Mouse (Mus musculus) hindbrain, embryonic 12.5 days (tissue): ENCODE data around the gene Zc3h8. TPM values are rescaled to one million over a fixed set of nuclear protein-coding genes. Genes with fewer than 3 reads are reported as not detected.

ENCODE experiments used
- ATAC-seq: fragments of 200-750 bp; cut with Nextera tagmentation; 2 replicates; pipeline ENCODE4 v1.8.0; 2017; ENCODE audit warnings: moderate TSS enrichment; ENCODE audit not compliant: low FRiP score
- H3K27ac ChIP-seq: fragments of 300-500 bp; sonication (generic); 2 replicates; pipeline ENCODE4 v1.5.1; 2016; ENCODE audit warnings: mild to moderate bottlenecking
- H3K27me3 ChIP-seq: fragments of 300-500 bp; sonication (generic); 2 replicates; pipeline ENCODE4 v1.6.1; 2016; ENCODE audit warnings: mild to moderate bottlenecking
- H3K36me3 ChIP-seq: fragments of 300-500 bp; sonication (generic); 2 replicates; pipeline ENCODE4 v1.6.1; 2016; ENCODE audit warnings: mild to moderate bottlenecking
- H3K4me1 ChIP-seq: fragments of 300-500 bp; sonication (generic); 2 replicates; pipeline ENCODE4 v1.6.1; 2016
- H3K4me2 ChIP-seq: fragments of 300-500 bp; sonication (generic); replicated peaks from 2 replicates; pipeline ENCODE4 v1.6.1; 2016; ENCODE audit warnings: mild to moderate bottlenecking
- H3K4me3 ChIP-seq: fragments of 300-500 bp; sonication (generic); 2 replicates; pipeline ENCODE4 v1.5.1; 2016; ENCODE audit warnings: mild to moderate bottlenecking
- H3K9ac ChIP-seq: fragments of 300-500 bp; sonication (generic); 2 replicates; pipeline ENCODE4 v1.6.1; 2016; ENCODE audit warnings: mild to moderate bottlenecking, moderate library complexity
- H3K9me3 ChIP-seq: fragments of 300-500 bp; sonication (generic); replicated peaks from 2 replicates; pipeline ENCODE4 v1.6.1; 2016; ENCODE audit warnings: mild to moderate bottlenecking
- WGBS: fragments of 180-500 bp; shearing (Covaris S2); methylation state at CpG from one replicate; pipeline ENCODE4 v1.1.7; 2016; 5-methylcytosine and 5-hydroxymethylcytosine counted together
- polyA plus RNA-seq: library from polyadenylated mRNA; unstranded; fragments of >200 nt; fragmentation: Nextera tagmentation; extraction: Ambion mirVana; gene quantifications from 2 replicates; pipeline ENCODE4 v1.2.1, GENCODE M21; 2016

The Zc3h8 gene
- polyA plus RNA-seq, 1 experiment from 2014 or later, result 9.0 TPM

DNA sequence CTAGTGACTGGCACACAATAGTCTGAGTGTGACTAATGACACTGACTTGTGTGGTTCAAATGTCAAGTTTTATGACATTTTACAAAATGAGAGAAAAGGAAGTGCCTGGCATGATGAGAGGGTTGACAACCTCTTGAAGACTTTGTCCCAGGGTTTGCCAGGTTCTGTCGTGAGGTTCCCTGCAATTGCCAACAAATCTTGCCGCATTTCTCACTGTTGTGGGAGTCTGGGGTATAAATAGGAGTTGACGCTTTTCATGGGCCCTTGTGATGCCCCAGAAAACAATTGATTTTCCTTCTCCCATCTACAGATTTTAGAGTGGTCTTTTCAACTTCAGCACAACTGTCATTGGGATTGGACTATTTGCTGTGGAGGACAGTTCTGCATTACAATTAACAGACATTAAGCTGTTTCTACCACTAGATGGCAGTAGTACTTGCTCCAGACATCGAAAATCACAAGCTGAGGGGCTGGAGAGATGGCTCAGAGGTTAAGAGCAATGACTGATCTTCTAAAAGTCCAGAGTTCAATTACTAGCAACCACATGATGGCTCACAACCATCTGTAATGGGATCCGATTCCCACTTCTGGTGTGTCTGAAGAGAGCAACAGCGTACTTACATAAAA is 4.2 kb upstream of the Zc3h8 start:
- 39% methylated on average over 6 of the region's 6 CpGs for WGBS
- ATAC-seq, result no peak
- no peak overlapping the region for H3K4me3 ChIP-seq

DNA sequence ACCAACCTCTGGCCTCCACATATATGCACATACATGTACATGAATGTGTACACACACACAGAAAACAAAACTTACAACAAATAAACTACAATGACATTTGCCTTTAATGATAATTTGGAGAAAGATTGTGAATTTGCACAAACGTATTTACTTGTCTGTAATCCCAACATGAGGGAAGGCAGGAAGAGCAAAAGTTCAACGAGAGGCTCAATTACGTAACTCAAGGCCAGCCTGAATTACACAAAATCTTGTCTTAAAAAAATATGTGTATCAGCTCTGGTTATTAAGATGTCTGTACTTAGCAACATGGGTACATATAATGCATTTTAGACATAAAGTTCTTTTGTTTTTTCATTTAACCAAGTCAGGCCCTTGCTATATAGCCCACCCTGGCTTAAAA is 7.6 kb downstream of the Zc3h8 start:
- H3K4me2 ChIP-seq, result no peak overlapping the region
- 92% methylated on average over 3 of the region's 3 CpGs for WGBS
- H3K4me3 ChIP-seq, result no peak overlapping the region
- H3K4me1 ChIP-seq, result no peaks in the 10 kb centered on the region
- H3K9me3 ChIP-seq, result no peaks in the 10 kb centered on the region
- peaks cover 20% of the 10 kb centered on the region for H3K36me3 ChIP-seq
- H3K9ac ChIP-seq, result no peak overlapping the region
- ATAC-seq, result no peak
- no peak overlapping the region for H3K27ac ChIP-seq
- no peaks in the 10 kb centered on the region for H3K27me3 ChIP-seq

More for the DNA sequence above, 4.2 kb upstream of the Zc3h8 start:
- Histone ChIP-seq H3K27me3 (peaks cover 4% of the 10 kb centered on the region; the same call in 1 of the 2 replicates), H3K36me3 (no peaks in the 10 kb centered on the region), H3K9ac (no peak overlapping the region), H3K4me1 (no peaks in the 10 kb centered on the region), H3K27ac (no peak overlapping the region), H3K4me2 (no peak overlapping the region), H3K9me3 (no peaks in the 10 kb centered on the region)

DNA sequence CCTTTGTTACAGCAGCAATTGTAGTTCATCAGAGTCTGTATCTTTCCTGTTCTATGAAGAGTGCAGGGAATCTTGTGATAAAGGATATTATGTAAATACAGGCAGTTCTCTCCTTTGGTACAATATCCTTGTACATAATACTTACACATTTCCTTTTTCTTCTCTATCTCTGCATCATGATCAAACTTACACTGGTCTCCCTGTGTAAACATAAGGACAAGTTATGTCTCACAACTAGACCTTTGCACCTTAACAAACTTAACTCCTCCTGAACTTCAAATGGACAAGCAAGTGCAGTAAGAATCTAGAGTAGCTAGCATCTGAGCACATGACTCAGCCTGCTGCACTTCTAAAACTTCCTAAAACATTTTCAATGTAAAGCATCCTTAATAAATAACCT is 13.2 kb downstream of the Zc3h8 start:
- Histone ChIP-seq H3K4me1 (no peaks in the 10 kb centered on the region), H3K4me2 (no peak overlapping the region)

DNA sequence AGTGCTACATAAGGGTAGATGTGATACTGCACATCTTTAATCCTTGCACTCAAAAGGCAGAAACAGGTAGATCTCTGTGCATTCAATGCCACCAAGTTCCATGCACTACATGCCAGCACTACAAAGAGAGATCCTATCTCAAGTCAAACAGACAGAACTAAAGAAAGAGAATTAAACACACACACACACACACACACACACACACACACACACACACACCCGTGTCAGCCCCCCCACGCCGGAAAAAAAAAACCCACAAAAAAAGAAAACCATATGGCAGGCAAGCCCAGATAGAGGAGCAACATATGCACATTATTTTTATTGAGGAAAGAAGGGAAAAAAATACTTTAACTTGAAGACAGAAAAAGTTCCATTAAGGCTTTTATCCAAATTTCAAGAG is 15.4 kb downstream of the Zc3h8 start:
- no peaks in the 10 kb centered on the region for H3K9me3 ChIP-seq
- H3K4me1 ChIP-seq, result no peaks in the 10 kb centered on the region
- H3K9ac ChIP-seq, result no peak overlapping the region
- H3K27me3 ChIP-seq, result no peaks in the 10 kb centered on the region
- 88% methylated on average over 3 of the region's 3 CpGs for WGBS
- H3K36me3 ChIP-seq, result peaks cover 31% of the 10 kb centered on the region
- no peak for ATAC-seq
- no peak overlapping the region for H3K4me3 ChIP-seq
- no peak overlapping the region for H3K27ac ChIP-seq
- no peak overlapping the region for H3K4me2 ChIP-seq

More for the DNA sequence above, 13.2 kb downstream of the Zc3h8 start:
- ATAC-seq, result no peak
- Histone ChIP-seq H3K36me3 (peaks cover 30% of the 10 kb centered on the region), H3K9me3 (no peaks in the 10 kb centered on the region), H3K4me3 (no peak overlapping the region), H3K27me3 (no peaks in the 10 kb centered on the region), H3K27ac (no peak overlapping the region), H3K9ac (no peak overlapping the region)

DNA sequence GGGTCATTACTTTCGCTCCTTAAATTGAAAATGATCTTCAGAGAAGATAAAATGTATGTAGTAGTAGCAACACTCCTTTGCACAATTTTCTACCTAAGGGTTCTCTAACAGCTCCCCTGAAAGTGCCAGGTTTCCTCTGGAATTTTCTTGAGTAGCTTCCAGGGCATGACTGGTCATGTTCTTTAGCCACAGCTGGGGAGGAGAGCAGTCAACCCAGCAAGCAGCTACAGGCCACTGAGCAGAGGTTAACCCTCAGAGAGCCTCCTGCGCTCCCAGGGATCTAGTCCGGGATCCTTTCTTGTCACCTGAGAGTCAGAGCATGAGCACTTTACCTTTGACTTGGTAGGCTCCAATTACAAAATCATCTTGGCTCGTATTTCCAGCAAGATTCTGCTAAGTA is 19.1 kb downstream of the Zc3h8 start:
- H3K4me1 ChIP-seq, result no peaks in the 10 kb centered on the region
- no peaks in the 10 kb centered on the region for H3K9me3 ChIP-seq
- no peak overlapping the region for H3K4me2 ChIP-seq
- H3K27ac ChIP-seq, result no peak overlapping the region
- H3K36me3 ChIP-seq, result peaks cover 22% of the 10 kb centered on the region
- no peak overlapping the region for H3K9ac ChIP-seq
- WGBS, result 89% methylated on average over 4 of the region's 4 CpGs
- no peaks in the 10 kb centered on the region for H3K27me3 ChIP-seq
- no peak overlapping the region for H3K4me3 ChIP-seq
- ATAC-seq, result no peak

DNA sequence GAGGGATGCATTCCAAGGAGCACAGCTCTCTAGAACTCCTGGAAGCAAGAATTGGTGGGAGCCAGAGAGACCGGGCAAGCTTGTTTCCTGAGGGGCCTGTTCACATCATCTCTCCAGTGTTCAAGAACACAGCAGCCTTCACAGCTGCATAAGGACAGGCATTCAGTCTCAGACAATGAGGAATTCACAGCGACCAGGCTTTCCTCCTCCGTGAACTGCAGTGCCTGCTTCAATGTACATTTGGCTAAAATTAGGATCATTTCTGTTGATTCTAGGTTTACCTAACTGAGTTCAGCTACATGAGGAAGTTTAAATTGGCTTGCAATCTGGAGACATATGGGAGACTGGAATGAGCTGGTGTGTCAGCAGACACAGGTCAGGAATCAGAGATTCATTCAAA is 27.3 kb downstream of the Zc3h8 start:
- Histone ChIP-seq H3K27ac (no peak overlapping the region), H3K36me3 (no peaks in the 10 kb centered on the region), H3K9me3 (no peaks in the 10 kb centered on the region), H3K4me3 (no peak overlapping the region), H3K27me3 (no peaks in the 10 kb centered on the region), H3K4me2 (no peak overlapping the region), H3K4me1 (no peaks in the 10 kb centered on the region), H3K9ac (no peak overlapping the region)
- WGBS, result 68% methylated on average over 3 of the region's 3 CpGs
- no peak for ATAC-seq

DNA sequence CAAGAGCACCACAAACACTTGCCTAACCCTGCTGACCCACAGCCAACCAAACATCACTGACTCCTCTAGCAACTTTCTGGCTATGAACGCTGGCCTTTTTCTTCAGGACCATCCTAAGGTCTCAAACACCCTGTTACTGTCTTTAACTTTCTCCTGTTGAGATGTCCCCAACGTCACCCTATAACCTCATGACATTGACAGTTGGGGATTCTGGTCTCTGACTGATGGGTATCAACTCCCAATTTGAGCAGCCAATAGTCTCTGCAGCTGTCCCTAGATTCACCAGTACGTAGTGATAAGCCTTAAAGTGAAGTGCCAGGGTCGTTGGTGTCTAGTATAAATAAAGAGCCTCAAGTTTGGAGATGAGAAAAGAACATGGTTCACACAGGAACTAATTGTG is 28.9 kb downstream of the Zc3h8 start:
- Histone ChIP-seq H3K4me3 (no peak overlapping the region), H3K9me3 (no peaks in the 10 kb centered on the region), H3K4me2 (no peak overlapping the region), H3K9ac (no peak overlapping the region), H3K27ac (no peak overlapping the region), H3K4me1 (no peaks in the 10 kb centered on the region), H3K27me3 (no peaks in the 10 kb centered on the region), H3K36me3 (no peaks in the 10 kb centered on the region)
- ATAC-seq, result no peak
- 86% methylated on average over 4 of the region's 4 CpGs for WGBS

DNA sequence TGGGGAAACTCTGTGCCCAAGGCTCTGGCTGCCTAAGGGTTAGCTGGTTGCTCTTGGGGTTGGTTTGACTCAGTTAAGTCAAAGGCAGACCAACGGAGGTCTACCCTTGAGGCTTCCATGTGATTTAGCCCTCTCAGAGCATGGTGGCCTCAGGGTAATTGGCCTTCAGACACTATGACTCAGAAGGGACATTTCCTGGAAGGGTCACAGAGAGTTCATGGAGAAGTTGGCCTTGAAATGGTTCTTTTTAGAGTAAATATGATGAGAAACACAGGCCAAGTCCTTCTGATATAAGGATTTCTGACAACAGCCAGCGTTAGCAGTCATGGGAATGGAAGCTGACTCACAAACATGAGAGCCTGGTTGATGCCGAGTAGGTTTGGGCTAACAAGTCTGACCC is 40.2 kb downstream of the Zc3h8 start:
- no peaks in the 10 kb centered on the region for H3K36me3 ChIP-seq
- WGBS, result 79% methylated on average over 3 of the region's 3 CpGs
- H3K9me3 ChIP-seq, result 0 out of 2 replicates have a peak, but pooled peaks cover 5% of the 10 kb centered on the region
- H3K4me3 ChIP-seq, result no peak overlapping the region
- H3K4me2 ChIP-seq, result no peak overlapping the region
- no peak overlapping the region for H3K27ac ChIP-seq
- H3K4me1 ChIP-seq, result no peaks in the 10 kb centered on the region
- H3K27me3 ChIP-seq, result no peaks in the 10 kb centered on the region
- no peak for ATAC-seq
- H3K9ac ChIP-seq, result no peak overlapping the region

DNA sequence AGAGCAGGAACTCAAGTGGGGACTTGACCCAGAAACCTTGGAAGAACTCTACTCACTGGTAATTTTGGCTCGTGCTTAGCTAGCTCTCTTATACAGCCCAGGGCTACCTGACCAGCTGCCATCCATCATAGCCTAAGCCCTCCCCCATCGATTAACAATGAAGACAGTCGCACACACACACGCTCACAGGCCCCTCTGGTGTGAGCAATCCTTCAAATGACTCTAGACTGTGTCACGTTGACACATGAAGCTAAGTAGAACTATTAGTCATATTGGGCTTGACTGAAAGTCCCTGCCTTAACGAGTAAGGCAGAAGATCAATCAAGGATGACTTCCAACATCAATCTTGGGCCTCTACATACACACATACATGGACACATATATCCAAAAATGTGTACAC is 41.0 kb downstream of the Zc3h8 start:
- WGBS, result 79% methylated on average over 6 of the region's 6 CpGs
- no peak overlapping the region for H3K4me3 ChIP-seq
- H3K4me1 ChIP-seq, result no peaks in the 10 kb centered on the region
- no peak overlapping the region for H3K27ac ChIP-seq
- no peaks in the 10 kb centered on the region for H3K27me3 ChIP-seq
- H3K9ac ChIP-seq, result no peak overlapping the region
- no peaks in the 10 kb centered on the region for H3K36me3 ChIP-seq
- no peak; the same call in 1 of the 2 replicates for ATAC-seq
- H3K4me2 ChIP-seq, result no peak overlapping the region
- H3K9me3 ChIP-seq, result 0 out of 2 replicates have a peak, but pooled peaks cover 5% of the 10 kb centered on the region

DNA sequence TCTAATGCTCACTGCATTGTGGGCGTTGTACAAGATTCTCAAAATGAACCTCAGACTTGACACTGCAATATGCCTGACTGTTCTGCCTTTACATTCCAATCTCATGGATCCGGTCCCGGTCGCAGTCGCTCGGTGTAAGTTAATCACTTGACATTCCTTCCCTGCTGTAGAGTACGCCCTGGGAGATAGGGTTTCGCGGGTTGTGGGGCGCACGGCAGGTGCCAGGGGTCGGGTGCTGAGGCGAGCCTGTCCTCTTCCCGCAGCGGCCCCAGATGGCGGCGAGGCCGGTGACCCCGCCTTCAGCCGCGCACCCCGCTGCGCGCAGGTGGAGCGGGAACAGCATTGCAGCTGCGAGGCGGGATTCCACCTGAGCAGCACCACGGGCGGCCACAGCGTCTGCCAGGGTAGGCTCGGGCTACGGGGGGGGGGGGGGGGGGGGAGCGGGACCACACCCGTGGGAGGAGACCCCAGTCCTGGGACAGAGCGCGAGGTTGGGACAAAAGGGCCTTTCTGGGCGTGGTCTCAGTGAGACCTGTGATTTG is 51.6 kb downstream of the Zc3h8 start:
- Histone ChIP-seq H3K4me1 (peaks cover 8% of the 10 kb centered on the region), H3K4me2 (peak overlapping the region; percentile 77), H3K9ac (peak overlapping the region; percentile 54), H3K27me3 (no peaks in the 10 kb centered on the region), H3K4me3 (peak overlapping the region; percentile 42), H3K9me3 (peaks cover 9% of the 10 kb centered on the region; the same call in 1 of the 2 replicates), H3K27ac (no peak overlapping the region), H3K36me3 (no peaks in the 10 kb centered on the region)
- ATAC-seq, result no peak
- WGBS, result 4% methylated on average over 36 of the region's 37 CpGs

DNA sequence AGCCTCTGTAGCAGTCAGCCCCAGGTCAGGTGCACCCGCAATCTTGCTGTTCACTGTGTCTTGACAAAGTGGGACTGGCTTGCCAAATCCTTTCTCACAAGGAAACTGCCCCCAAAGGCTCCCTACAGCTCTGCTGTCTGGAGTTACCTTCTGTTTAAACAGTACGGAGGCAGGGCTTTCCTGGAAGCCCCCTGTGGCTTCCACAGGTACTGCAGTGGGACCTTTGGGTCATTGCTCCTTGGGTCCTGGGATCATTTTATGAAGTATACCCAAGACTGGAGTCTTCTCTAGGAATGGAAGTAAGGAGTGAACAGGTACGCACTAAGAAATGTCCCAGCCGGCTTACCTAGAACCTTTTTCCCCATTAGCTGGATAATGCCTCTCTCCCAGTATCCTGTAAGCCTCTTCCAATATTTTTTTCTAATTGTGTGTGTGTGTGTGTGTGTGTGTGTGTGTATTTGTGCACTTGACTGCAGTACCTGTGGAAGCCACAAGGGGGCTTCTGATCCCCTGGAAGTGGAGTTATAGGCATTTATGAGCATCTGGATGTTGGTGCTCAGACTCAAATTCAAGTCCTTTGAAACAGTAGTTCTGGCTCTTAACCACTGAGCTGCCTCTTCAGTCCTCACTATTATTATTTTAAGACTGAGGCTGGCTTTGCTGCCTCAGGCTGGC is 53.1 kb downstream of the Zc3h8 start:
- no peak overlapping the region for H3K4me2 ChIP-seq
- no peak for ATAC-seq
- H3K9ac ChIP-seq, result no peak overlapping the region
- no peaks in the 10 kb centered on the region for H3K36me3 ChIP-seq
- H3K9me3 ChIP-seq, result peaks cover 9% of the 10 kb centered on the region; the same call in 1 of the 2 replicates
- H3K27me3 ChIP-seq, result no peaks in the 10 kb centered on the region
- 92% methylated on average over 4 of the region's 4 CpGs for WGBS
- H3K27ac ChIP-seq, result no peak overlapping the region
- H3K4me1 ChIP-seq, result peaks cover 8% of the 10 kb centered on the region
- no peak overlapping the region for H3K4me3 ChIP-seq

DNA sequence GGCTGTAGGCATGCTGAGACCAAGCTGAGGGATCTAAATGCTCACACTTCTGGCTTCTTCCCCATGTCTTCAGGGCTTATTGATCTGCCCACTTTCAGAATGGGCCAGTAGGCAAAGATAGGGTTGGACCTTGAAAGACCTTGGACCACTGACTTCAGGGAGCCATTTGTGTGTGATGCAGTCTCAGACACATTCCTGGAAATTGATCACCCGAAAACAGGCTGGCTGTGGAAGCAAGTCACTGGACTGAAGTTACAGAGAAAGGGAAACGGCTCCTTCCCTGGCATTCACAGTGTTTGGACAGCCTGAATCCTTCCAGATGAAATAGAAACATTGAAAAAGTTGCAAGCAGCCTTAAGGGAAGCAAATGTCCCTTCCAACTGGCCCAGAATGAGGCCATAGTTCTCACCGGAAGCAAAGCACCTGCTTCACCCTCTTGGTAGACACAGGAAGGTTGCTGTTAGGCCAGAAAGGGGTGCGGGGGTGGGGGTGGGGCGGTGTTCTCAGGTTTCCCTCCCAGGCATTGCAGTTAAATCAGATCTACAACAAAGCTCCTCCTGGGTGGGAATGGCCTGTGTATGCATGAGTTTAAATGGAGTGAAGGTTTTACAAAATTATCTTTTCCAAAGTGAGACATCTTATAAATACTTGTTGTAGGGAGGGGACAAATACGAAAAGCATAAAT is 55.9 kb downstream of the Zc3h8 start:
- Histone ChIP-seq H3K9ac (no peak overlapping the region), H3K4me1 (peaks cover 8% of the 10 kb centered on the region), H3K27me3 (no peaks in the 10 kb centered on the region), H3K4me3 (no peak overlapping the region), H3K9me3 (peaks cover 6% of the 10 kb centered on the region; the same call in 1 of the 2 replicates), H3K27ac (no peak overlapping the region; the same call in 1 of the 2 replicates), H3K4me2 (no peak overlapping the region), H3K36me3 (no peaks in the 10 kb centered on the region)
- no peak for ATAC-seq
- 64% methylated on average over 6 of the region's 6 CpGs for WGBS
